Mouse (Mus musculus) G1E (cell line): ENCODE data around the gene Ftcd.

Experiments used
- CTCF ChIP-seq: IDR thresholded peaks from 2 replicates; pipeline ENCODE4 v1.5.1; 2012; ENCODE audit warnings: low read depth, low read length, inconsistent platforms, mixed read lengths
- POLR2AphosphoS5 ChIP-seq: IDR thresholded peaks from 2 replicates; pipeline ENCODE4 v1.6.1; 2012; ENCODE audit warnings: low read depth, low read length, inconsistent platforms; ENCODE audit not compliant: insufficient replicate concordance

- no peak for TF ChIP-seq CTCF
- TF ChIP-seq POLR2AphosphoS5 = no peak
These were observed 48.3 kb downstream of the Ftcd start for GRCm38 (mm10) chr10:76623734-76624133.
